Mouse (Mus musculus) limb, embryonic 13.5 days (tissue): Measurements from ENCODE around the gene Wwox. TPM values are rescaled to one million over a fixed set of nuclear protein-coding genes. Genes with fewer than 3 reads are reported as not detected.
"Not testable (repeated sequence)": the region's sequence is repeated elsewhere in the genome, so short reads cannot be mapped to it uniquely, and the experiment has no call there.

Experiments
- ATAC-seq: fragments of 200-750 bp; cut with Nextera tagmentation; 2 replicates; pipeline ENCODE4 v1.8.0; 2017; ENCODE audit warnings: low read depth, moderate number of reproducible peaks, moderate TSS enrichment; ENCODE audit not compliant: low FRiP score
- H3K27ac ChIP-seq: fragments of 300-500 bp; sonication (generic); 2 replicates; pipeline ENCODE4 v1.5.1; 2015; ENCODE audit warnings: inconsistent platforms, mild to moderate bottlenecking, moderate library complexity
- H3K27me3 ChIP-seq: fragments of 300-500 bp; sonication (generic); 2 replicates; pipeline ENCODE4 v1.6.1; 2015; ENCODE audit warnings: mild to moderate bottlenecking, inconsistent platforms
- H3K36me3 ChIP-seq: fragments of 300-500 bp; sonication (generic); 2 replicates; pipeline ENCODE4 v1.6.1; 2015; ENCODE audit warnings: inconsistent platforms, mild to moderate bottlenecking, moderate library complexity
- H3K4me1 ChIP-seq: fragments of 300-500 bp; sonication (generic); 2 replicates; pipeline ENCODE4 v1.6.1; 2015; ENCODE audit warnings: inconsistent platforms
- H3K4me2 ChIP-seq: fragments of 300-500 bp; sonication (generic); replicated peaks from 2 replicates; pipeline ENCODE4 v1.6.1; 2015; ENCODE audit warnings: inconsistent platforms, mild to moderate bottlenecking, moderate library complexity
- H3K4me3 ChIP-seq: fragments of 300-500 bp; sonication (generic); 2 replicates; pipeline ENCODE4 v1.5.1; 2015; ENCODE audit warnings: moderate library complexity, mild to moderate bottlenecking, inconsistent platforms
- H3K9ac ChIP-seq: fragments of 300-500 bp; sonication (generic); 2 replicates; pipeline ENCODE4 v1.6.1; 2015; ENCODE audit warnings: mild to moderate bottlenecking, inconsistent platforms
- H3K9me3 ChIP-seq: fragments of 300-500 bp; sonication (generic); 2 replicates; pipeline ENCODE4 v1.6.1; 2016; ENCODE audit warnings: inconsistent platforms
- WGBS: fragments of 180-500 bp; shearing (Covaris S2); methylation state at CpG from one replicate; pipeline ENCODE4 v1.1.7; 2015; 5-methylcytosine and 5-hydroxymethylcytosine counted together
- polyA plus RNA-seq: library from polyadenylated mRNA; unstranded; fragments of >200 nt; fragmentation: Nextera tagmentation; extraction: Ambion mirVana; gene quantifications from 2 replicates; pipeline ENCODE4 v1.2.1, GENCODE M21; 2015

Wwox gene
- polyA plus RNA-seq, 1 experiment from 2014 or later = 9.5 TPM

- no peak overlapping the region for H3K9ac ChIP-seq
- H3K9me3 ChIP-seq = no peaks in the 10 kb centered on the region
- no peak for ATAC-seq
- no peak overlapping the region for H3K27ac ChIP-seq
- H3K4me1 ChIP-seq = no peaks in the 10 kb centered on the region
- H3K27me3 ChIP-seq = no peaks in the 10 kb centered on the region
- H3K4me2 ChIP-seq = no peak overlapping the region
- no peak overlapping the region for H3K4me3 ChIP-seq
- WGBS = 86% methylated on average over 22 of the region's 22 CpGs
- H3K36me3 ChIP-seq = no peaks in the 10 kb centered on the region
Observed at GRCm38 (mm10) chr8:114807676-114808426, 368.4 kb downstream of the Wwox start.

- WGBS = 94% methylated on average over 5 of the region's 5 CpGs
- Histone ChIP-seq H3K9ac (no peak overlapping the region), H3K36me3 (no peaks in the 10 kb centered on the region), H3K4me1 (no peaks in the 10 kb centered on the region), H3K4me3 (no peak overlapping the region), H3K27ac (no peak overlapping the region), H3K9me3 (no peaks in the 10 kb centered on the region), H3K4me2 (no peak overlapping the region), H3K27me3 (no peaks in the 10 kb centered on the region)
- ATAC-seq = no peak
Observed at GRCm38 (mm10) chr8:114810470-114810869, 371.0 kb downstream of the Wwox start.

DNA sequence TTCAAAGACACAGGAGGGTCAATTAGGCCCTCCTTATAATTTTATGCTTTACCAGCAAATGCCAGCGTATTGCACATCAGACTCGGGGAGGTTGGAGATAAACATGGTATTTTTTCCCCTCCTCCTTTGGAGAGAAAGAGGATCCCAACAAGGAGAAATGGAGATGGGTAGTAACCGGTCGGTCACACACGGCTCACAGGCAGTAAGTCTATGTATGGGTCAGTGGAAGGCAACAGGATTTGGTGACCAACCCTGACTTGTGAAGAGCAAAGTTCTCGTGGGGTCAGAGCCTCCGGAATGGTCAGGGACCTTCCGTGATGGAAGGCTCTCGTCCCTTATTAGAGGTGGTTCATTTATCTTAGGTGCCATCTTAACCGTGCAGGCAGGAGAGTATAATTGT is 374.4 kb downstream of the Wwox start:
- Histone ChIP-seq H3K4me3 (no peak overlapping the region), H3K4me2 (no peak overlapping the region), H3K27me3 (no peaks in the 10 kb centered on the region), H3K9me3 (no peaks in the 10 kb centered on the region), H3K9ac (no peak overlapping the region), H3K36me3 (no peaks in the 10 kb centered on the region), H3K4me1 (no peaks in the 10 kb centered on the region), H3K27ac (no peak overlapping the region)
- WGBS = 90% methylated on average over 10 of the region's 10 CpGs
- no peak for ATAC-seq

- H3K4me3 ChIP-seq = no peak overlapping the region
- no peaks in the 10 kb centered on the region for H3K9me3 ChIP-seq
- H3K9ac ChIP-seq = no peak overlapping the region
- 71% methylated on average over 10 of the region's 10 CpGs for WGBS
- ATAC-seq = no peak
- no peaks in the 10 kb centered on the region for H3K27me3 ChIP-seq
- no peaks in the 10 kb centered on the region for H3K36me3 ChIP-seq
- H3K4me1 ChIP-seq = no peaks in the 10 kb centered on the region
- H3K4me2 ChIP-seq = no peak overlapping the region
- no peak overlapping the region for H3K27ac ChIP-seq
Observed at GRCm38 (mm10) chr8:114814769-114815736, 375.6 kb downstream of the Wwox start.

GRCm38 (mm10) chr8:114816343-114816742 is 376.9 kb downstream of the Wwox start:
- 78% methylated on average over 12 of the region's 12 CpGs for WGBS
- no peak overlapping the region for H3K27ac ChIP-seq

GRCm38 (mm10) chr8:114816949-114817348 is 377.5 kb downstream of the Wwox start:
- Histone ChIP-seq H3K4me2 (no peak overlapping the region), H3K27me3 (no peaks in the 10 kb centered on the region), H3K36me3 (no peaks in the 10 kb centered on the region), H3K4me1 (0 out of 2 replicates have a peak, but pooled peaks cover 3% of the 10 kb centered on the region), H3K4me3 (no peak overlapping the region), H3K9me3 (no peaks in the 10 kb centered on the region), H3K27ac (no peak overlapping the region), H3K9ac (no peak overlapping the region)
- ATAC-seq = no peak
- WGBS = 60% methylated on average over 4 of the region's 4 CpGs

More at GRCm38 (mm10) chr8:114816343-114816742, 376.9 kb downstream of the Wwox start:
- Histone ChIP-seq H3K9me3 (no peaks in the 10 kb centered on the region), H3K27me3 (no peaks in the 10 kb centered on the region), H3K4me3 (no peak overlapping the region), H3K4me1 (no peaks in the 10 kb centered on the region), H3K36me3 (no peaks in the 10 kb centered on the region), H3K9ac (no peak overlapping the region), H3K4me2 (no peak overlapping the region)
- no peak for ATAC-seq

- no peak for ATAC-seq
- H3K9me3 ChIP-seq = no peaks in the 10 kb centered on the region
- H3K27me3 ChIP-seq = no peaks in the 10 kb centered on the region
- no peak overlapping the region for H3K4me2 ChIP-seq
- H3K36me3 ChIP-seq = no peaks in the 10 kb centered on the region
- H3K9ac ChIP-seq = no peak overlapping the region
- no peak overlapping the region for H3K4me3 ChIP-seq
- H3K4me1 ChIP-seq = 0 out of 2 replicates have a peak, but pooled peaks cover 3% of the 10 kb centered on the region
- 63% methylated on average over 8 of the region's 8 CpGs for WGBS
- no peak overlapping the region for H3K27ac ChIP-seq
Observed at GRCm38 (mm10) chr8:114821543-114821942, 382.1 kb downstream of the Wwox start.

- Histone ChIP-seq H3K4me1 (0 out of 2 replicates have a peak, but pooled peaks cover 3% of the 10 kb centered on the region), H3K9ac (no peak overlapping the region), H3K36me3 (no peaks in the 10 kb centered on the region), H3K27ac (no peak overlapping the region), H3K9me3 (no peaks in the 10 kb centered on the region), H3K27me3 (no peaks in the 10 kb centered on the region), H3K4me3 (no peak overlapping the region), H3K4me2 (no peak overlapping the region)
- ATAC-seq = no peak
- WGBS = 92% methylated on average over 8 of the region's 8 CpGs
Observed at GRCm38 (mm10) chr8:114825460-114825859, 386.0 kb downstream of the Wwox start.

- 88% methylated on average over 5 of the region's 5 CpGs for WGBS
- Histone ChIP-seq H3K4me3 (no peak overlapping the region), H3K27ac (no peak overlapping the region), H3K4me2 (no peak overlapping the region), H3K9me3 (no peaks in the 10 kb centered on the region), H3K36me3 (no peaks in the 10 kb centered on the region), H3K4me1 (no peaks in the 10 kb centered on the region), H3K27me3 (no peaks in the 10 kb centered on the region), H3K9ac (no peak overlapping the region)
- ATAC-seq = no peak
Observed at GRCm38 (mm10) chr8:114826991-114827390, 387.5 kb downstream of the Wwox start.

DNA sequence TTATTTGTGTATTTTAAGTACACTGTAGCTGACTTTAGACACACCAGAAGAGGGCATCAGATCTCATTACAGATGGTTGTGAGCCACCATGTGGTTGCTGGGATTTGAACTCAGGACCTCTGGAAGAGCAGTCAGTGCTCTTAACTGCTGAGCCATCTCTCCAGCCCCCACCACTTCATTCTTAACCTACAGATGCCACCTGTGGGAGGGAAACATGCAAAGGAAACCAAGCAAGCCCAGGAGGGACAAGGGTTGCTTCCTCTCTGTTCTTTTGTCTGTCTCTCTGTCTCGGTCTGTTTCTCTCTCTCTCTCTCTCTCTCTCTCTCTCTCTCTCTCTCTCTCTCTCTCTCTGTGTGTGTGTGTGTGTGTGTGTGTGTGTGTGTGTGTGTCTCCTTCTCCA is 388.4 kb downstream of the Wwox start:
- H3K4me1 ChIP-seq, ATAC-seq, H3K36me3 ChIP-seq, H3K9me3 ChIP-seq, H3K4me3 ChIP-seq, H3K27ac ChIP-seq, H3K4me2 ChIP-seq, H3K27me3 ChIP-seq, H3K9ac ChIP-seq: not testable (repeated sequence)
- 82% methylated on average over 1 of the region's 1 CpGs for WGBS

DNA sequence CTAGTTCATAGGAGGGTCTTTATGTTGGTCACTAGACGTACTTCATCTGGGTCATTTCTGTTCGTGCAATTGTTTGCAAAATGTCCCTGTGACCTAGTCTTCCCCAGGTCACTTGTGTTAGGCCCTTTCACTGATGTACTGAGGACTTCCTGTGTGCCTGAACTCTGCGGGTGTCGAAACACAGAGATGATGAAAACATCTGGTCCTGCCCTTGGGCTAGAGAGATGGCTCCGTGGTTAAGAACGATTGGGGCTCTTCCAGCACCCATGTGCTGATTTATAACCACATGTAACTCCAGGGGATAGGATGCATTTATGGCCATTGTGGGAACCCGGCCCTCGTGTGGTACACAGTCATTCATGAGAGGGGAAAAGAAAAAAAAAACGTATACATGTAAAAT is 392.1 kb downstream of the Wwox start:
- H3K4me3 ChIP-seq = no peak overlapping the region
- no peaks in the 10 kb centered on the region for H3K36me3 ChIP-seq
- 55% methylated on average over 9 of the region's 9 CpGs for WGBS
- H3K27ac ChIP-seq = no peak overlapping the region
- ATAC-seq = no peak
- H3K9ac ChIP-seq = no peak overlapping the region
- H3K27me3 ChIP-seq = no peaks in the 10 kb centered on the region
- no peaks in the 10 kb centered on the region for H3K4me1 ChIP-seq
- no peak overlapping the region for H3K4me2 ChIP-seq
- no peaks in the 10 kb centered on the region for H3K9me3 ChIP-seq

DNA sequence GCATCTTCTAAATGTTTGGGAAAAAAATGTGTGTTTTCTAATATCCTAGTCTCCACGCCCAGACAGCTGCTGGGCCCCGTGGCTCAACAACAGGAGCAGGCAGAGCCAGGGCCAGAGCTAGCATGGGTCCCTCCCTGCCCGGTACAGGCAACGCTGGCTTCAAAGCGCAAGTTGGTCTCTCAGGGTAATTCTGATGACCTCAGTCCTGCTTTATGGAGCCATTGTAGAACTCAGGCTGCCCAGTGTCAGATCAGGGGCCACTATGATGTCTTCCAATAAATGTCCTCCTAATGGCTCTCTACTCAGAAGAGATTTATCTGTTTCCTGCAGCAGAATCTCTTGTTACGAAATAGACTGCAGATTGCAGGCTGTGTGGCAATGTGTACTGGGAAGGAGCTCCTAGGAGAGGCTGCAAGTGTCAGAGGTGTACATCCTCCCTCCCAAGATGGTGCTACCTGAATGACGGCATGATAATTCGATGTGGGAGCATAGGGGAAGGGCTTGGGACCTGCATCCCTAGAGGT is 392.9 kb downstream of the Wwox start:
- WGBS = 61% methylated on average over 8 of the region's 8 CpGs
- H3K9ac ChIP-seq = no peak overlapping the region

More for the DNA sequence above, 392.9 kb downstream of the Wwox start:
- Histone ChIP-seq H3K4me3 (no peak overlapping the region), H3K9me3 (no peaks in the 10 kb centered on the region), H3K4me1 (no peaks in the 10 kb centered on the region), H3K27ac (no peak overlapping the region), H3K27me3 (no peaks in the 10 kb centered on the region), H3K4me2 (no peak overlapping the region), H3K36me3 (no peaks in the 10 kb centered on the region)
- ATAC-seq = no peak
